Mouse (Mus musculus) liver, postnatal 0 days (tissue): Measurements from ENCODE around the gene Cenpt. TPM values are rescaled to one million over a fixed set of nuclear protein-coding genes. Genes with fewer than 3 reads are reported as not detected.

ENCODE experiments used
- ATAC-seq: fragments of 200-750 bp; cut with Nextera tagmentation; 2 replicates; pipeline ENCODE4 v1.8.0; 2017; ENCODE audit warnings: mild to moderate bottlenecking, moderate library complexity
- DNase-seq: peaks from one replicate; pipeline ENCODE4 v3.0.0-alpha.2; 2016
- H3K27ac ChIP-seq: fragments of 300-500 bp; sonication (generic); 2 replicates; pipeline ENCODE4 v1.5.1; 2014; ENCODE audit warnings: antibody characterized with exemption, moderate library complexity, mild to moderate bottlenecking, low read depth
- H3K27me3 ChIP-seq: fragments of 300-500 bp; sonication (generic); 2 replicates; pipeline ENCODE4 v1.6.1; 2014; ENCODE audit warnings: low read length, control low read depth, mixed read lengths; ENCODE audit not compliant: insufficient read depth
- H3K36me3 ChIP-seq: fragments of 300-500 bp; sonication (generic); replicated peaks from 2 replicates; pipeline ENCODE4 v1.6.1; 2014; ENCODE audit warnings: mild to moderate bottlenecking, control low read depth, low read length, moderate library complexity, mixed read lengths; ENCODE audit not compliant: insufficient read depth
- H3K4me1 ChIP-seq: fragments of 300-500 bp; sonication (generic); 2 replicates; pipeline ENCODE4 v1.6.1; 2014; ENCODE audit warnings: antibody characterized with exemption, mild to moderate bottlenecking, control low read depth; ENCODE audit not compliant: insufficient read depth
- H3K4me2 ChIP-seq: fragments of 300-500 bp; sonication (generic); 2 replicates; pipeline ENCODE4 v1.6.1; 2014; ENCODE audit warnings: low read depth, mild to moderate bottlenecking, low read length, moderate library complexity, mixed read lengths
- H3K4me3 ChIP-seq: fragments of 300-500 bp; sonication (generic); 2 replicates; pipeline ENCODE4 v1.5.1; 2014; ENCODE audit warnings: low read depth, low read length
- H3K9ac ChIP-seq: fragments of 300-500 bp; sonication (generic); replicated peaks from 2 replicates; pipeline ENCODE4 v1.6.1; 2014; ENCODE audit warnings: mild to moderate bottlenecking, moderate library complexity
- H3K9me3 ChIP-seq: fragments of 300-500 bp; sonication (generic); 2 replicates; pipeline ENCODE4 v1.6.1; 2016; ENCODE audit warnings: mild to moderate bottlenecking, control low read depth, low read length, mixed read lengths
- CTCF ChIP-seq: sonication (generic); IDR thresholded peaks from 2 replicates; pipeline ENCODE4 v1.5.1; 2016; ENCODE audit warnings: antibody characterized with exemption, low read depth
- EP300 ChIP-seq: IDR thresholded peaks from 2 replicates; pipeline ENCODE4 v1.6.1; 2016; ENCODE audit warnings: antibody characterized with exemption, low read depth, mild to moderate bottlenecking
- WGBS: fragments of 180-500 bp; shearing (Covaris S2); extraction: QIAGEN DNeasy Blood & Tissue Kit; methylation state at CpG from one replicate; pipeline ENCODE4 v1.1.7; 2014; ENCODE audit not compliant: insufficient replicate concordance; 5-methylcytosine and 5-hydroxymethylcytosine counted together
- polyA plus RNA-seq: library from polyadenylated mRNA; unstranded; fragments of >200 nt; fragmentation: Nextera tagmentation; extraction: Ambion mirVana; gene quantifications from 2 replicates; pipeline ENCODE4 v1.2.1, GENCODE M21; 2015

The Cenpt gene
- polyA plus RNA-seq, 1 experiment from 2014 or later = 8.9 TPM

- Histone ChIP-seq H3K27ac (peak within 1 kb of the TSS; percentile 90), H3K9ac (peak within 1 kb of the TSS; percentile 82), H3K4me3 (peak within 1 kb of the TSS; percentile 76), H3K9me3 (no peaks in the 10 kb centered on the region), H3K4me1 (peaks cover 46% of the 10 kb centered on the region), H3K27me3 (no peaks in the 10 kb centered on the region), H3K4me2 (peak within 1 kb of the TSS; percentile 100), H3K36me3 (no peaks in the 10 kb centered on the region)
- under 1% methylated on average over 43 of the region's 43 CpGs for WGBS
- TF ChIP-seq CTCF (peak; percentile 93), EP300 (peak; percentile 52; the same call in 1 of the 2 replicates)
- ATAC-seq = peak; percentile 90
- DNase-seq = peak; percentile 96
Observed at GRCm38 (mm10) chr8:105854715-105855216, 1.7 kb upstream of the Cenpt start, which contains the start of gene Thap11. Thap11 (plus strand) TSS chr8:105855132.

- DNase-seq (no peak), ATAC-seq (no peak)
- H3K4me1 ChIP-seq = peaks cover 42% of the 10 kb centered on the region
- WGBS = 31% methylated on average over 8 of the region's 8 CpGs
- peaks cover under 1% of the 10 kb centered on the region; the same call in 1 of the 2 replicates for H3K36me3 ChIP-seq
- peak overlapping the region; percentile 82 for H3K9ac ChIP-seq
- H3K4me2 ChIP-seq = peak overlapping the region; percentile 100
- no peaks in the 10 kb centered on the region for H3K27me3 ChIP-seq
- TF ChIP-seq CTCF (no peak), EP300 (no peak)
- no peaks in the 10 kb centered on the region for H3K9me3 ChIP-seq
- peak overlapping the region; percentile 76 for H3K4me3 ChIP-seq
- H3K27ac ChIP-seq = no peak overlapping the region; the same call in 1 of the 2 replicates
Observed at GRCm38 (mm10) chr8:105854303-105854702, 1.2 kb upstream of the Cenpt start.

- Histone ChIP-seq H3K27me3 (no peaks in the 10 kb centered on the region), H3K36me3 (peaks cover 15% of the 10 kb centered on the region), H3K4me1 (peaks cover 24% of the 10 kb centered on the region), H3K27ac (no peak overlapping the region), H3K9me3 (no peaks in the 10 kb centered on the region), H3K9ac (peak overlapping the region; percentile 90; the same call in 1 of the 2 replicates), H3K4me2 (peak overlapping the region; percentile 96), H3K4me3 (peak overlapping the region; percentile 92)
- 74% methylated on average over 12 of the region's 12 CpGs for WGBS
- TF ChIP-seq EP300 (no peak), CTCF (no peak)
- ATAC-seq (no peak), DNase-seq (no peak)
Observed at GRCm38 (mm10) chr8:105852146-105852729, 840 bp downstream of the Cenpt start.

- Histone ChIP-seq H3K36me3 (peaks cover 20% of the 10 kb centered on the region), H3K4me1 (peaks cover 19% of the 10 kb centered on the region), H3K27ac (peak overlapping the region; percentile 88), H3K9me3 (no peaks in the 10 kb centered on the region), H3K9ac (peak overlapping the region; percentile 90), H3K4me2 (peak overlapping the region; percentile 96), H3K27me3 (no peaks in the 10 kb centered on the region), H3K4me3 (peak overlapping the region; percentile 92)
- under 1% methylated on average over 34 of the region's 34 CpGs for WGBS
- peak; percentile 72 for ATAC-seq
- DNase-seq = peak; percentile 91
- no peak for TF ChIP-seq CTCF
- TF ChIP-seq EP300 = peak; percentile 66
Observed at GRCm38 (mm10) chr8:105851651-105852143, 1.4 kb downstream of the Cenpt start.

- WGBS = 65% methylated on average over 7 of the region's 7 CpGs
- no peak overlapping the region for H3K9ac ChIP-seq
Observed at GRCm38 (mm10) chr8:105850611-105851010, 2.5 kb downstream of the Cenpt start.

GRCm38 (mm10) chr8:105850014-105850413 is 3.1 kb downstream of the Cenpt start:
- no peaks in the 10 kb centered on the region for H3K27me3 ChIP-seq
- no peak overlapping the region for H3K9ac ChIP-seq
- no peak overlapping the region for H3K4me3 ChIP-seq
- DNase-seq = no peak
- H3K9me3 ChIP-seq = no peaks in the 10 kb centered on the region
- WGBS = 86% methylated on average over 4 of the region's 4 CpGs
- peaks cover 9% of the 10 kb centered on the region for H3K4me1 ChIP-seq
- peaks cover 34% of the 10 kb centered on the region for H3K36me3 ChIP-seq
- H3K27ac ChIP-seq = no peak overlapping the region
- H3K4me2 ChIP-seq = peak overlapping the region; percentile 65; the same call in 1 of the 2 replicates
- TF ChIP-seq EP300 (no peak), CTCF (no peak)
- ATAC-seq = no peak

More at GRCm38 (mm10) chr8:105850611-105851010, 2.5 kb downstream of the Cenpt start:
- Histone ChIP-seq H3K27me3 (no peaks in the 10 kb centered on the region), H3K36me3 (peaks cover 30% of the 10 kb centered on the region), H3K4me3 (peak overlapping the region; percentile 31), H3K4me1 (peaks cover 9% of the 10 kb centered on the region), H3K4me2 (peak overlapping the region; percentile 65), H3K9me3 (no peaks in the 10 kb centered on the region), H3K27ac (no peak overlapping the region)
- TF ChIP-seq CTCF (no peak), EP300 (no peak)
- DNase-seq = no peak
- ATAC-seq = no peak
